Mouse (Mus musculus): ENCODE results near the gene Pop7. TPM values are rescaled to one million over a fixed set of nuclear protein-coding genes. Genes with fewer than 3 reads are reported as not detected.

Gene Pop7
- polyA plus RNA-seq, 1 experiment: 53.0 TPM

- Histone ChIP-seq H3K27me3 (ENCODE audit: control insufficient read depth, insufficient read depth, insufficient read length) (peaks cover 39% of the 10 kb centered on the region), H3K4me3 (no peak overlapping the region), H3ac (ENCODE audit: control insufficient read depth, insufficient read length) (no peak overlapping the region), H3K36me3 (ENCODE audit: control insufficient read depth, insufficient read depth) (no peaks in the 10 kb centered on the region), H3K4me2 (ENCODE audit: low read depth) (no peak overlapping the region), H3K79me2 (ENCODE audit: control insufficient read depth, insufficient read depth) (no peaks in the 10 kb centered on the region)
- TF ChIP-seq USF1 (IDR thresholded peaks at IDR 0.05; ENCODE audit: low read depth): no peak
- TF ChIP-seq POLR2A (IDR thresholded peaks at IDR 0.05; ENCODE audit: insufficient read length, low read depth): no peak
- no peak for TF ChIP-seq REST (IDR thresholded peaks at IDR 0.05; ENCODE audit: insufficient read depth, insufficient read length)
- no peak for TF ChIP-seq SRF (IDR thresholded peaks at IDR 0.05; ENCODE audit: control insufficient read depth, insufficient read length, low read depth)
- TF ChIP-seq TCF3 (IDR thresholded peaks at IDR 0.05; ENCODE audit: insufficient read length, low read depth): no peak
- TF ChIP-seq E2F4 (IDR thresholded peaks at IDR 0.05; ENCODE audit: insufficient read depth): no peak
- TF ChIP-seq POLR2AphosphoS2 (IDR thresholded peaks at IDR 0.05; ENCODE audit: insufficient read length, low read depth): no peak
- no peak for TF ChIP-seq MYOG (IDR thresholded peaks at IDR 0.05; ENCODE audit: control insufficient read depth in 1 of 3, insufficient read depth in 1 of 3, insufficient read length in 2 of 3, low read depth in 2 of 3)
- TF ChIP-seq MAX (IDR thresholded peaks at IDR 0.05; ENCODE audit: low read depth): no peak
- TF ChIP-seq MYOD1 (IDR thresholded peaks at IDR 0.05; ENCODE audit: control insufficient read depth in 1 of 3, insufficient read length in 2 of 3, low read depth in 2 of 3): no peak
- TF ChIP-seq CEBPB (IDR thresholded peaks at IDR 0.05; ENCODE audit: insufficient read depth, poor library complexity, severe bottlenecking): no peak
- TF ChIP-seq TCF12 (IDR thresholded peaks at IDR 0.05; ENCODE audit: insufficient read depth, poor library complexity, severe bottlenecking): no peak
Observed at GRCm38 (mm10) chr5:137493831-137494230, 8.5 kb downstream of the Pop7 start.

GRCm38 (mm10) chr5:137491559-137491958 is 10.8 kb downstream of the Pop7 start:
- H3K27me3 ChIP-seq (ENCODE audit: control insufficient read depth, insufficient read depth, insufficient read length): peaks cover 42% of the 10 kb centered on the region
- H3ac ChIP-seq (ENCODE audit: control insufficient read depth, insufficient read length): no peak overlapping the region
- no peak for TF ChIP-seq MYOD1 (IDR thresholded peaks at IDR 0.05; ENCODE audit: control insufficient read depth in 1 of 3, insufficient read length in 2 of 3, low read depth in 2 of 3)
- no peak for TF ChIP-seq TCF12 (IDR thresholded peaks at IDR 0.05; ENCODE audit: insufficient read depth, poor library complexity, severe bottlenecking)
- no peak for TF ChIP-seq E2F4 (IDR thresholded peaks at IDR 0.05; ENCODE audit: insufficient read depth)
- TF ChIP-seq SRF (IDR thresholded peaks at IDR 0.05; ENCODE audit: control insufficient read depth, insufficient read length, low read depth): no peak
- no peak for TF ChIP-seq MYOG (IDR thresholded peaks at IDR 0.05; ENCODE audit: control insufficient read depth in 1 of 3, insufficient read depth in 1 of 3, insufficient read length in 2 of 3, low read depth in 2 of 3)
- TF ChIP-seq TCF3 (IDR thresholded peaks at IDR 0.05; ENCODE audit: insufficient read length, low read depth): no peak
- TF ChIP-seq POLR2AphosphoS2 (IDR thresholded peaks at IDR 0.05; ENCODE audit: insufficient read length, low read depth): no peak
- no peak for TF ChIP-seq POLR2A (IDR thresholded peaks at IDR 0.05; ENCODE audit: insufficient read length, low read depth)
- no peak for TF ChIP-seq MAX (IDR thresholded peaks at IDR 0.05; ENCODE audit: low read depth)
- no peak for TF ChIP-seq CEBPB (IDR thresholded peaks at IDR 0.05; ENCODE audit: insufficient read depth, poor library complexity, severe bottlenecking)
- TF ChIP-seq USF1 (IDR thresholded peaks at IDR 0.05; ENCODE audit: low read depth): no peak
- no peak for TF ChIP-seq REST (IDR thresholded peaks at IDR 0.05; ENCODE audit: insufficient read depth, insufficient read length)
- H3K4me3 ChIP-seq: no peak overlapping the region
- H3K36me3 ChIP-seq (ENCODE audit: control insufficient read depth, insufficient read depth): no peaks in the 10 kb centered on the region
- no peak overlapping the region for H3K4me2 ChIP-seq (ENCODE audit: low read depth)
- no peaks in the 10 kb centered on the region for H3K79me2 ChIP-seq (ENCODE audit: control insufficient read depth, insufficient read depth)

DNA sequence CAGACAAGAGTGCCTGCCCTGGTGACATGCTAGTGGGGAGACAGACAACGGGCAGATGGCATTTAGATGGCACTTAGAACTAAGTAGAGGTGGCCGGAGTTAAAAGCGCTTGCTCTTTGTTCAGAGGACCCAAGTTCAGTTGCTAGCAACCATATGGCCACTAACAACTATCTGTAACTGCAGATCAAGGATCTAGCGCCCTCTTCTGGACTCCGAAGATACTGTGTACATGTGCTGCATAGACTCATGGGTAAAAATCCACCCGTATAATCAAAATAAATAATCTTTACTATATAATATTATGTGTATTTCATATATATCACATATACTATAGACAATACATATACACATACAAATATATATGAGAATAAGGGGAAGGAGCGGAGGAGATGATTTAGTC is 14.7 kb downstream of the Pop7 start:
- TF ChIP-seq TCF12 (IDR thresholded peaks at IDR 0.05; ENCODE audit: insufficient read depth, poor library complexity, severe bottlenecking) (no peak), POLR2AphosphoS2 (IDR thresholded peaks at IDR 0.05; ENCODE audit: insufficient read length, low read depth) (no peak), MYOD1 (IDR thresholded peaks at IDR 0.05; ENCODE audit: control insufficient read depth in 1 of 3, insufficient read length in 2 of 3, low read depth in 2 of 3) (no peak), SRF (IDR thresholded peaks at IDR 0.05; ENCODE audit: control insufficient read depth, insufficient read length, low read depth) (no peak), USF1 (IDR thresholded peaks at IDR 0.05; ENCODE audit: low read depth) (no peak), TCF3 (IDR thresholded peaks at IDR 0.05; ENCODE audit: insufficient read length, low read depth) (no peak), POLR2A (IDR thresholded peaks at IDR 0.05; ENCODE audit: insufficient read length, low read depth) (no peak), REST (IDR thresholded peaks at IDR 0.05; ENCODE audit: insufficient read depth, insufficient read length) (no peak), CEBPB (IDR thresholded peaks at IDR 0.05; ENCODE audit: insufficient read depth, poor library complexity, severe bottlenecking) (no peak), MYOG (IDR thresholded peaks at IDR 0.05; ENCODE audit: control insufficient read depth in 1 of 3, insufficient read depth in 1 of 3, insufficient read length in 2 of 3, low read depth in 2 of 3) (no peak), E2F4 (IDR thresholded peaks at IDR 0.05; ENCODE audit: insufficient read depth) (no peak), MAX (IDR thresholded peaks at IDR 0.05; ENCODE audit: low read depth) (no peak)
- Histone ChIP-seq H3K79me2 (ENCODE audit: control insufficient read depth, insufficient read depth) (no peaks in the 10 kb centered on the region), H3ac (ENCODE audit: control insufficient read depth, insufficient read length) (no peak overlapping the region), H3K27me3 (ENCODE audit: control insufficient read depth, insufficient read depth, insufficient read length) (peaks cover 62% of the 10 kb centered on the region), H3K36me3 (ENCODE audit: control insufficient read depth, insufficient read depth) (no peaks in the 10 kb centered on the region), H3K4me2 (ENCODE audit: low read depth) (no peak overlapping the region), H3K4me3 (no peak overlapping the region)

GRCm38 (mm10) chr5:137485851-137486155 is 16.5 kb downstream of the Pop7 start:
- no peaks in the 10 kb centered on the region for H3K36me3 ChIP-seq (ENCODE audit: control insufficient read depth, insufficient read depth)
- no peak overlapping the region for H3K4me3 ChIP-seq
- H3K27me3 ChIP-seq (ENCODE audit: control insufficient read depth, insufficient read depth, insufficient read length): peaks cover 59% of the 10 kb centered on the region
- no peaks in the 10 kb centered on the region for H3K79me2 ChIP-seq (ENCODE audit: control insufficient read depth, insufficient read depth)
- no peak overlapping the region for H3K4me2 ChIP-seq (ENCODE audit: low read depth)
- TF ChIP-seq TCF12 (IDR thresholded peaks at IDR 0.05; ENCODE audit: insufficient read depth, poor library complexity, severe bottlenecking): no peak
- no peak overlapping the region for H3ac ChIP-seq (ENCODE audit: control insufficient read depth, insufficient read length)

DNA sequence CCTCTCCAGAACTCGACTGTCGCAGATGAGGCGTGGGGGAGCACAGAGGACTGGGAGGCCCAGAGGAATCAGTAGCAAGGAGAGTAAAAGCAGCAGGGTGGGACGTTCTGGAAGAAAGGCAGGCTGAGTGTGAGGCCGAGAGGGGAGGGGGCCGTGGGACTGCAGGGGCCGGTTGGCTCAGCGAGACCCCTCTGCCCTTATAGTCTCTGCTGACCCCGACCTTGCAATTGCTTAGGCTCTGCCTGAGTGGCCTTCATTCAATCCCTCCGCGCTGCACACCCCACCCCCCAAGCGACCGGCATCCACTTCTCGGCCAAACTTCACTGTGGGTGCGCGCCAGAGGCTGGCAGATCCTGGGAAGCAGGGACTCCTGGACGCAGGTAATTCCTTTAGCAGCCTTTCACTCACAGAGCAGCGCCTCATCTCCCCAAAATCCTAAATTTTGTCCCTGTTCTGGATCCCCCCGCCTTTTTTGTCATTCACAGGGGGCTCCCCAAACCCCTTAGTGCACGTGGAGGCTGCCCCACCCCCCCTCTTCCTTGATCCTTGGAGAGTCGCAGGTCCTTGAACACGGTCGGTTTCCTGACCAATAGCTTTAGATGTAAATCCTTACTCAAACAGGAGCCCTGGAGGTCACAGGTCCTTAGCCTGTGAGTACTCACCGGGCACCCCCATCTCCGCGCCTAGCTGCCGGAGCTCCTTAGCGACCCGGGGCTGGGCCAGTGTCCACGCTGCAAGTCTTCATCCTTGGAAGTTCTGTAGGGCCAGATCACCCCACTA is 17.1 kb downstream of the Pop7 start:
- no peaks in the 10 kb centered on the region for H3K79me2 ChIP-seq (ENCODE audit: control insufficient read depth, insufficient read depth)
- no peak overlapping the region for H3K4me3 ChIP-seq
- no peak overlapping the region for H3K4me2 ChIP-seq (ENCODE audit: low read depth)
- no peak for TF ChIP-seq POLR2AphosphoS2 (IDR thresholded peaks at IDR 0.05; ENCODE audit: insufficient read length, low read depth)
- no peak for TF ChIP-seq USF1 (IDR thresholded peaks at IDR 0.05; ENCODE audit: low read depth)
- TF ChIP-seq TCF12 (IDR thresholded peaks at IDR 0.05; ENCODE audit: insufficient read depth, poor library complexity, severe bottlenecking): no peak
- no peak for TF ChIP-seq MYOG (IDR thresholded peaks at IDR 0.05; ENCODE audit: control insufficient read depth in 1 of 3, insufficient read depth in 1 of 3, insufficient read length in 2 of 3, low read depth in 2 of 3)
- no peak for TF ChIP-seq POLR2A (IDR thresholded peaks at IDR 0.05; ENCODE audit: insufficient read length, low read depth)
- TF ChIP-seq CEBPB (IDR thresholded peaks at IDR 0.05; ENCODE audit: insufficient read depth, poor library complexity, severe bottlenecking): no peak
- no peaks in the 10 kb centered on the region for H3K36me3 ChIP-seq (ENCODE audit: control insufficient read depth, insufficient read depth)
- no peak overlapping the region for H3ac ChIP-seq (ENCODE audit: control insufficient read depth, insufficient read length)
- peaks cover 57% of the 10 kb centered on the region for H3K27me3 ChIP-seq (ENCODE audit: control insufficient read depth, insufficient read depth, insufficient read length)
